Mouse (Mus musculus) myocyte (in vitro differentiated cells): Measurements from ENCODE around the gene Tmem97. TPM values are rescaled to one million over a fixed set of nuclear protein-coding genes. Genes with fewer than 3 reads are reported as not detected.
"Not testable (repeated sequence)": the region's sequence is repeated elsewhere in the genome, so short reads cannot be mapped to it uniquely, and the experiment has no call there.

Experiments
- H3K27me3 ChIP-seq: one replicate; pipeline ENCODE4 v1.6.1; 2011; ENCODE audit not compliant: control insufficient read depth, insufficient read depth, insufficient read length
- H3K36me3 ChIP-seq: one replicate; pipeline ENCODE4 v1.6.1; 2011; ENCODE audit not compliant: control insufficient read depth, insufficient read depth
- H3K4me2 ChIP-seq: one replicate; pipeline ENCODE4 v1.6.1; 2011; ENCODE audit warnings: low read depth, control low read depth
- H3K4me3 ChIP-seq: one replicate; pipeline ENCODE4 v1.5.1; 2011; ENCODE audit warnings: mild to moderate bottlenecking, control low read depth, moderate library complexity
- H3K79me2 ChIP-seq: one replicate; pipeline ENCODE4 v1.6.1; 2011; ENCODE audit not compliant: control insufficient read depth, insufficient read depth
- H3ac ChIP-seq: one replicate; pipeline ENCODE4 v1.6.1; 2011; ENCODE audit not compliant: control insufficient read depth, insufficient read length
- CEBPB ChIP-seq: IDR thresholded peaks from 2 replicates; pipeline ENCODE4 v1.6.1; 2011; ENCODE audit warnings: mild to moderate bottlenecking, moderate library complexity; ENCODE audit not compliant: poor library complexity, insufficient read depth, severe bottlenecking
- E2F4 ChIP-seq: IDR thresholded peaks from one replicate; pipeline ENCODE4 v1.6.1; 2011; ENCODE audit warnings: mild to moderate bottlenecking, control low read depth, moderate library complexity; ENCODE audit not compliant: insufficient read depth
- MAX ChIP-seq: IDR thresholded peaks from one replicate; pipeline ENCODE4 v1.6.1; 2011; ENCODE audit warnings: low read depth, mild to moderate bottlenecking, control low read depth
- MYOD1 ChIP-seq, 3 experiments: IDR thresholded peaks; one replicate each; pipeline ENCODE4 v1.6.1; 2011; ENCODE audit warnings: control low read depth in 2 of 3, low read depth in 2 of 3, mild to moderate bottlenecking in 2 of 3, moderate library complexity in 1 of 3; ENCODE audit not compliant: insufficient read length in 2 of 3, control insufficient read depth in 1 of 3
- MYOG ChIP-seq, 3 experiments: IDR thresholded peaks; one replicate each; pipeline ENCODE4 v1.6.1; 2011; ENCODE audit warnings: control low read depth in 2 of 3, low read depth in 2 of 3, mild to moderate bottlenecking in 2 of 3; ENCODE audit not compliant: insufficient read length in 2 of 3, control insufficient read depth in 1 of 3, insufficient read depth in 1 of 3
- POLR2A ChIP-seq: IDR thresholded peaks from one replicate; pipeline ENCODE4 v1.6.1; 2011; ENCODE audit warnings: low read depth, mild to moderate bottlenecking, control low read depth, moderate library complexity; ENCODE audit not compliant: insufficient read length
- POLR2AphosphoS2 ChIP-seq: IDR thresholded peaks from one replicate; pipeline ENCODE4 v1.6.1; 2011; ENCODE audit warnings: low read depth, control low read depth; ENCODE audit not compliant: insufficient read length
- REST ChIP-seq: IDR thresholded peaks from one replicate; pipeline ENCODE4 v1.6.1; 2011; ENCODE audit warnings: mild to moderate bottlenecking, control low read depth, moderate library complexity; ENCODE audit not compliant: insufficient read depth, insufficient read length
- SRF ChIP-seq: IDR thresholded peaks from one replicate; pipeline ENCODE4 v1.6.1; 2011; ENCODE audit warnings: low read depth; ENCODE audit not compliant: control insufficient read depth, insufficient read length
- TCF12 ChIP-seq: IDR thresholded peaks from one replicate; pipeline ENCODE4 v1.6.1; 2011; ENCODE audit warnings: mild to moderate bottlenecking, control low read depth; ENCODE audit not compliant: poor library complexity, insufficient read depth, severe bottlenecking
- TCF3 ChIP-seq: IDR thresholded peaks from one replicate; pipeline ENCODE4 v1.6.1; 2011; ENCODE audit warnings: low read depth, control low read depth; ENCODE audit not compliant: insufficient read length
- USF1 ChIP-seq: IDR thresholded peaks from one replicate; pipeline ENCODE4 v1.6.1; 2011; ENCODE audit warnings: low read depth, mild to moderate bottlenecking, control low read depth, moderate library complexity
- polyA plus RNA-seq: library from polyadenylated mRNA; unstranded; fragments of >200 nt; fragmentation: generic; extraction: Trizol; gene quantifications from one replicate; pipeline ENCODE4 v1.2.1, GENCODE M21; 2012; ENCODE audit warnings: missing spikeins

The Tmem97 gene
- polyA plus RNA-seq, 1 experiment, result 125 TPM

DNA sequence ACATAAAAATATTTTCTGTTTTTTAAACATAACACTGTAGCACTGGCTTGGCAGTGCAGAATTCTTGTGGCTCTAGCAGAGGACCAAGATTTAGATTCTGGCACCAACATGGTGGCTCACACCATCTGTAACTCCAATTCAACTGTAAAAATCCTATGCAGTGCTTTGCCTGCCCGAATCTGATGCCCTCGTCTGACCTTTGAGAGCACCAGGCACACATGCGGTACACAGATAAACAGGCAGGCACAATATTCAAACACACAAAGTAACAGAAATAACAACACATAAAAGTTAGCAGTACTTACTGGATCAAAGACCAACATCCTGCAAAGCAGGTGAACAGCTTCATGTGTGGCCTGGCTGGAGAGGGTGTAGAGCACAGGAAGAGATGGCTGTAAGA, 24.0 kb upstream of the Tmem97 start:
- no peak overlapping the region for H3K4me2 ChIP-seq
- H3K4me3 ChIP-seq, result no peak overlapping the region
- H3K36me3 ChIP-seq, result peaks cover 23% of the 10 kb centered on the region
- no peak overlapping the region for H3ac ChIP-seq
- no peaks in the 10 kb centered on the region for H3K79me2 ChIP-seq
- no peak for TF ChIP-seq POLR2AphosphoS2
- TF ChIP-seq SRF, result no peak
- TF ChIP-seq USF1, result no peak
- TF ChIP-seq E2F4, result no peak
- TF ChIP-seq POLR2A, result no peak
- TF ChIP-seq CEBPB, result no peak
- no peak for TF ChIP-seq TCF3
- TF ChIP-seq TCF12, result no peak
- no peak for TF ChIP-seq REST
- no peak for TF ChIP-seq MYOG (IDR thresholded peaks at IDR 0.05; ENCODE audit: control insufficient read depth in 1 of 3, insufficient read depth in 1 of 3, insufficient read length in 2 of 3, low read depth in 2 of 3)
- TF ChIP-seq MYOD1 (IDR thresholded peaks at IDR 0.05; ENCODE audit: control insufficient read depth in 1 of 3, insufficient read length in 2 of 3, low read depth in 2 of 3), result no peak
- no peak for TF ChIP-seq MAX
- H3K27me3 ChIP-seq, result no peaks in the 10 kb centered on the region

DNA sequence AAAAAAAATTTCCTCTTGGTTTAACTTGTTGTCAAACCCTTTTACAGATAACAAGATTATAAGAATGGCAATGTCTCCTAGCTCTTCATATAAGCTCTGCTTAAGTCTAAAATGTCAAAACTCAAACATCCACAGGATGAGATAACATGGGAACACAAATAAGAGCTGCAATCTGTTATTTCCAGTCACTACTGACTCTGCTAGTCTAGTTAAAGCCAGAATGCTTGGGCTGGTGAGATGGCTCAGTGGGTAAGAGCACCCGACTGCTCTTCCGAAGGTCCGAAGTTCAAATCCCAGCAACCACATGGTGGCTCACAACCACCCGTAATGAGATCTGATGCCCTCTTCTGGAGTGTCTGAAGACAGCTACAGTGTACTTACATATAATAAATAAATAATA, 23.5 kb upstream of the Tmem97 start:
- H3K79me2 ChIP-seq, H3K4me2 ChIP-seq, H3K27me3 ChIP-seq, H3ac ChIP-seq, H3K4me3 ChIP-seq: not testable (repeated sequence)
- H3K36me3 ChIP-seq, result peaks cover 23% of the 10 kb centered on the region

GRCm38 (mm10) chr11:78571854-78572253, 21.3 kb upstream of the Tmem97 start:
- H3K27me3 ChIP-seq, result no peaks in the 10 kb centered on the region
- peaks cover 26% of the 10 kb centered on the region for H3K36me3 ChIP-seq
- H3K4me3 ChIP-seq, result no peak overlapping the region
- TF ChIP-seq MYOD1 (IDR thresholded peaks at IDR 0.05; ENCODE audit: control insufficient read depth in 1 of 3, insufficient read length in 2 of 3, low read depth in 2 of 3) (no peak), POLR2AphosphoS2 (no peak), TCF3 (no peak), E2F4 (no peak), SRF (no peak), MYOG (IDR thresholded peaks at IDR 0.05; ENCODE audit: control insufficient read depth in 1 of 3, insufficient read depth in 1 of 3, insufficient read length in 2 of 3, low read depth in 2 of 3) (no peak), REST (no peak), TCF12 (no peak), MAX (no peak), USF1 (no peak), CEBPB (no peak), POLR2A (no peak)
- no peak overlapping the region for H3K4me2 ChIP-seq
- H3K79me2 ChIP-seq, result no peaks in the 10 kb centered on the region
- no peak overlapping the region for H3ac ChIP-seq

- Histone ChIP-seq H3K4me3 (no peak overlapping the region), H3K79me2 (no peaks in the 10 kb centered on the region), H3ac (no peak overlapping the region), H3K4me2 (no peak overlapping the region), H3K36me3 (peaks cover 26% of the 10 kb centered on the region), H3K27me3 (no peaks in the 10 kb centered on the region)
- TF ChIP-seq REST, result no peak
- no peak for TF ChIP-seq USF1
- no peak for TF ChIP-seq E2F4
- TF ChIP-seq POLR2AphosphoS2, result no peak
- TF ChIP-seq TCF12, result no peak
- no peak for TF ChIP-seq TCF3
- no peak for TF ChIP-seq CEBPB
- TF ChIP-seq POLR2A, result no peak
- no peak for TF ChIP-seq MAX
- no peak for TF ChIP-seq SRF
- TF ChIP-seq MYOG (IDR thresholded peaks at IDR 0.05; ENCODE audit: control insufficient read depth in 1 of 3, insufficient read depth in 1 of 3, insufficient read length in 2 of 3, low read depth in 2 of 3), result no peak
Measured at GRCm38 (mm10) chr11:78571441-78571840, 20.9 kb upstream of the Tmem97 start.

DNA sequence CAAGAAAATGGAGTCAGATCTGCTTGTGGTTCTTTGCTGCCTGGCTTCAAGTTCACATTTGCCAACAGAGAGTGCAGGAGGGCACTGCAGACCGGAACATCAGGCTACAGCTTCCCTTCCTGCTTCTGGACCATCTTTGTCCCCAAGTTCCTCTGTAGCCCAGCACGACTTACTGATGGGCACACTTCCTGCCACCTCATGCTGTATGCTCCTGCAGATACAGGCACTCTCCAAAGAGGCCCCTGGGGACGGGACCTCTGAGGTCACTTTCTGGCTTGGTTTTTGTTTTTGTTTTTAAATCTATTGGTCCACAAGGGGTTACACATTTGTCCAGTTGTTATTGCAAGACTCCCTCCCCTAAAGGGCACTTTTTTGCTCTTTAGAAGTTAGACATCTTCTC, 19.2 kb upstream of the Tmem97 start:
- Histone ChIP-seq H3K79me2 (no peaks in the 10 kb centered on the region), H3K36me3 (peaks cover 22% of the 10 kb centered on the region), H3K4me2 (peak overlapping the region; percentile 65), H3K4me3 (no peak overlapping the region), H3ac (no peak overlapping the region), H3K27me3 (no peaks in the 10 kb centered on the region)
- TF ChIP-seq REST (no peak), POLR2AphosphoS2 (no peak), TCF12 (no peak), E2F4 (no peak), POLR2A (no peak), TCF3 (no peak), MAX (no peak), SRF (no peak), MYOD1 (IDR thresholded peaks at IDR 0.05; ENCODE audit: control insufficient read depth in 1 of 3, insufficient read length in 2 of 3, low read depth in 2 of 3) (no peak), CEBPB (no peak), USF1 (no peak), MYOG (IDR thresholded peaks at IDR 0.05; ENCODE audit: control insufficient read depth in 1 of 3, insufficient read depth in 1 of 3, insufficient read length in 2 of 3, low read depth in 2 of 3) (no peak)
